Mouse (Mus musculus) common myeloid progenitor, adult 5-6 weeks (primary cell): ENCODE results near the gene Prkg1. TPM values are rescaled to one million over a fixed set of nuclear protein-coding genes. Genes with fewer than 3 reads are reported as not detected.
"Not testable (repeated sequence)": the region's sequence is repeated elsewhere in the genome, so short reads cannot be mapped to it uniquely, and the experiment has no call there.

Source experiments
- ATAC-seq: replicated peaks from 2 replicates; pipeline ENCODE4 v1.8.0; 2016; ENCODE audit warnings: low read depth, mild to moderate bottlenecking, moderate TSS enrichment, inconsistent platforms; ENCODE audit not compliant: poor library complexity, severe bottlenecking
- total RNA-seq: library from RNA; stranded (forward); fragments of 200-1000, 187-1606 nt; gene quantifications from 2 replicates; pipeline ENCODE4 v1.2.3, GENCODE M21; 2017

Gene Prkg1
- total RNA-seq, 1 experiment from 2014 or later: 8.5 TPM

- no peak for ATAC-seq
Observed at GRCm38 (mm10) chr19:31489606-31490005, 275.2 kb downstream of the Prkg1 start.

- no peak for ATAC-seq
Observed at GRCm38 (mm10) chr19:31471766-31472165, 293.1 kb downstream of the Prkg1 start.

- ATAC-seq: peak; percentile 63
Observed at GRCm38 (mm10) chr19:31460188-31460587, 304.6 kb downstream of the Prkg1 start.

- ATAC-seq: no peak
Observed at GRCm38 (mm10) chr19:31444101-31444500, 320.7 kb downstream of the Prkg1 start.

GRCm38 (mm10) chr19:31442311-31442710 is 322.5 kb downstream of the Prkg1 start:
- ATAC-seq: no peak

GRCm38 (mm10) chr19:31433446-31433845 is 331.4 kb downstream of the Prkg1 start:
- no peak for ATAC-seq

GRCm38 (mm10) chr19:31431411-31431810 is 333.4 kb downstream of the Prkg1 start:
- no peak for ATAC-seq

- no peak for ATAC-seq
Observed at GRCm38 (mm10) chr19:31426142-31426541, 338.7 kb downstream of the Prkg1 start.

- no peak for ATAC-seq
Observed at GRCm38 (mm10) chr19:31425199-31425598, 339.6 kb downstream of the Prkg1 start.

GRCm38 (mm10) chr19:31424319-31424718 is 340.5 kb downstream of the Prkg1 start:
- no peak for ATAC-seq

GRCm38 (mm10) chr19:31413571-31413970 is 351.3 kb downstream of the Prkg1 start:
- ATAC-seq: no peak

GRCm38 (mm10) chr19:31396096-31396495 is 368.7 kb downstream of the Prkg1 start:
- ATAC-seq: no peak

GRCm38 (mm10) chr19:31385353-31385752 is 379.5 kb downstream of the Prkg1 start:
- ATAC-seq: no peak

- no peak for ATAC-seq
Observed at GRCm38 (mm10) chr19:31383881-31384280, 381.0 kb downstream of the Prkg1 start.

GRCm38 (mm10) chr19:31370106-31370505 is 394.7 kb downstream of the Prkg1 start:
- ATAC-seq: no peak

GRCm38 (mm10) chr19:31369116-31369515 is 395.7 kb downstream of the Prkg1 start:
- no peak for ATAC-seq

GRCm38 (mm10) chr19:31362051-31362450 is 402.8 kb downstream of the Prkg1 start:
- ATAC-seq: no peak

GRCm38 (mm10) chr19:31361575-31361974 is 403.3 kb downstream of the Prkg1 start:
- ATAC-seq: no peak

- ATAC-seq: no peak
Observed at GRCm38 (mm10) chr19:31361161-31361560, 403.7 kb downstream of the Prkg1 start.

- ATAC-seq: no peak
Observed at GRCm38 (mm10) chr19:31354959-31355358, 409.9 kb downstream of the Prkg1 start.

GRCm38 (mm10) chr19:31352784-31353183 is 412.0 kb downstream of the Prkg1 start:
- not testable (repeated sequence) for ATAC-seq

GRCm38 (mm10) chr19:31351796-31352195 is 413.0 kb downstream of the Prkg1 start:
- ATAC-seq: no peak

GRCm38 (mm10) chr19:31342150-31342549 is 422.7 kb downstream of the Prkg1 start:
- peak; percentile 59 for ATAC-seq
